Mouse (Mus musculus): ENCODE measurements at regions not wholly inside any gene's neighbourhood (a gene's known extent, or its start where the extent isn't known, plus 50 kb on each side); places are given as distances from the start of the nearest gene placed in this dataset.

DNA sequence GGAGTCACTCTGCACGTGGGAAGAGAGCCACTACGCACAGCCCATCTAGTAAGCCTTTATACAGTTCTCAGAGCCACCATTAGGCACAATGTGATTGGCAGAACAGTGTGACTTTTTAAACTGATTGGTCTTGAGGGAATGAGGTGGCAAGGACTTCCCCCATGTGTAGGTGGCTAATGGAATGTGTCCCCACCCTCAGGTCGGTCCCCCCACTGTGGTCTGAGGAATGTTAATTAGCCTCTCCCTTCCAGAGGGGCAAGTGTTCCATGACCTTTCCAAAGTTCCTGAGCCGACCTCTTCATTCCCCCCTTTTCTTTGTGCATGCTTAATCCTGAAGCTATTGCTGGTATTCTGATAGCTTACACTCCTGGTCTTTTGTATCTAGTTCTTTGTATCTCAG lies 87.2 kb upstream of the Dars start:
- TF ChIP-seq GATA1 (IDR thresholded peaks at IDR 0.05; ENCODE audit: borderline replicate concordance, low read length), result no peak
- no peak for TF ChIP-seq FLI1 (IDR thresholded peaks at IDR 0.05; ENCODE audit: low read length)

Data from megakaryocyte, embryonic 14.5 days (primary cell).